Mouse (Mus musculus): ENCODE measurements around the gene Hist1h1a. TPM values are rescaled to one million over a fixed set of nuclear protein-coding genes. Genes with fewer than 3 reads are reported as not detected.
"Not testable (repeated sequence)": the region's sequence is repeated elsewhere in the genome, so short reads cannot be mapped to it uniquely, and the experiment has no call there.

The Hist1h1a gene
- total and polyA plus RNA-seq, 2 experiments, result 0.12 to 6.2 TPM

DNA sequence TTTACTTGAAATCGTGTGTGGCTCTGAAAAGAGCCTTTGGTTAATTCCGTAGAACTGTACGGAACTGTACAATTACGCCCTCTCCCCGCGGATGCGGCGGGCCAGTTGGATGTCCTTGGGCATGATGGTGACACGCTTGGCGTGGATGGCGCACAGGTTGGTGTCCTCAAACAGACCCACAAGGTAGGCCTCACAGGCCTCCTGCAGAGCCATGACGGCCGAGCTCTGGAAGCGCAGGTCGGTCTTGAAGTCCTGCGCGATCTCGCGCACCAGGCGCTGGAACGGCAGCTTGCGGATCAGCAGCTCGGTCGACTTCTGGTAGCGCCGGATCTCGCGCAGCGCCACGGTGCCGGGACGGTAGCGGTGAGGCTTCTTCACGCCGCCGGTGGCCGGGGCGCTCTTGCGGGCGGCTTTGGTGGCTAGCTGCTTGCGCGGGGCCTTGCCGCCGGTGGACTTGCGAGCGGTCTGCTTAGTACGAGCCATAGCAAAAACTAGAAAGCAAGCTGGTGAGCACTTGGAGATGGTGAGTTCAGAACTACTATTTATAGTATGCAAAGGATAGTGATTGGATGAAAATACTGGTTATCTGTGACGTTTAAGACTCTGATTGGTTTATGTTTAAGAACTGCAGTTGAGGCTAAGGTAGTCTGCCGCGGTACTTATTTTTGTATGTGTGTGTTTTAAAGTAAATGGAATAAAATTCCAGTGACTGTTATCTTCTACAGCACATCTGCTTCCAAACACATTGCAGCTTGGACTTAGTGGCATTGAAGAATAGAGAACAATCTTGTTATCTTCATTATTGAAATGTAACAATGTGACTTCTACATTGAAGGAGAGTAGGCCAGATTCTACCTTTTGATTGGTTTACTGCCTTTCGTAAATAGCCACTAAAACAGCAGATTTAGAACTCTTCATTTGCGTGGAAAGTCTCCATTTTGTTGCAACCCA, 1.3 kb upstream of the Hist1h1a start, which contains the start of gene Hist1h3a:
Hist1h3a (minus strand) TSS at position 516 of the 951 bp plus-strand sequence.
- not testable (repeated sequence) for H3K27me3 ChIP-seq (ENCODE audit: control insufficient read depth, insufficient read depth, low read length); H3K36me3 ChIP-seq (ENCODE audit: control insufficient read depth, insufficient read depth, low read length); H3K79me2 ChIP-seq (ENCODE audit: control insufficient read depth, insufficient read depth, low read length)
- DNase-seq (ENCODE audit: extremely low read depth, low read depth, low spot score), result peak; percentile 96
- under 1% methylated on average over 45 of the region's 52 CpGs for whole genome bisulfite sequencing
- TF ChIP-seq POLR2A (IDR thresholded peaks at IDR 0.05; ENCODE audit: extremely low read depth, insufficient read depth, low read length), result 0 out of 2 replicates have a peak, but pooled peaks have one; percentile 73
- H3K4me1 ChIP-seq (ENCODE audit: control insufficient read depth, insufficient read depth, low read length), result peaks cover 17% of the 10 kb centered on the region; the same call in 1 of the 2 replicates
- peak within 1 kb of the TSS; percentile 65 for H3K27ac ChIP-seq (replicated peaks; ENCODE audit: insufficient read depth, low read depth, low read length)
- peak within 1 kb of the TSS; percentile 66 for H3K4me3 ChIP-seq (ENCODE audit: insufficient read depth, low read depth, low read length)
- peak within 1 kb of the TSS; percentile 72 for H3K9ac ChIP-seq (ENCODE audit: low read depth, low read length)

DNA sequence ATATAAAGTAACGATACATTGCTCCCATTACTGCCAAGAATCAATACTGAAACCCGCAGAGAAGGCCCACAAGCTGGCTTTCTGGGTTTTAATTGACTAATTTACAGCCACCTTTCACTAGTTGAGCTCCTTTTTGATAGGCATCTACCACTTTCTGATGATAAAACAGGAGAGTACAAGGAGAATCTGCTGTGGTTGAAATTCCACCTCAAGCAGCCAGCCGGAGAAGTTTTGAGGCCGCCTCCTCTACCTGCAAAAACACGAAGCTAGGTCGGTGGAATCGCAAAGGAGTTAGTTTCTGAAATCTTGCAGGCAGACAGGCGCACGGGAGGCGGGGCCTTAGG, 252 bp upstream of the Hist1h1a start:
- under 1% methylated on average over 10 of the region's 10 CpGs for WGBS
- no peak overlapping the region for H3K4me3 ChIP-seq (ENCODE audit: insufficient read depth, low read depth, low read length)
- H3K9ac ChIP-seq (ENCODE audit: low read depth, low read length), result peak overlapping the region; percentile 33; the same call in 1 of the 2 replicates
- H3K36me3 ChIP-seq (ENCODE audit: control insufficient read depth, insufficient read depth, low read length), result no peaks in the 10 kb centered on the region
- no peak for TF ChIP-seq POLR2A (IDR thresholded peaks at IDR 0.05; ENCODE audit: extremely low read depth, insufficient read depth, low read length)
- no peak for TF ChIP-seq CTCF (IDR thresholded peaks at IDR 0.05; ENCODE audit: low read depth, low read length)
- DNase-seq (ENCODE audit: extremely low read depth, low read depth, low spot score), result no peak
- peak overlapping the region; percentile 65 for H3K27ac ChIP-seq (replicated peaks; ENCODE audit: insufficient read depth, low read depth, low read length)
- no peaks in the 10 kb centered on the region for H3K79me2 ChIP-seq (ENCODE audit: control insufficient read depth, insufficient read depth, low read length)
- H3K4me1 ChIP-seq (ENCODE audit: control insufficient read depth, insufficient read depth, low read length), result peaks cover 14% of the 10 kb centered on the region; the same call in 1 of the 2 replicates
- H3K27me3 ChIP-seq (ENCODE audit: control insufficient read depth, insufficient read depth, low read length), result no peaks in the 10 kb centered on the region

DNA sequence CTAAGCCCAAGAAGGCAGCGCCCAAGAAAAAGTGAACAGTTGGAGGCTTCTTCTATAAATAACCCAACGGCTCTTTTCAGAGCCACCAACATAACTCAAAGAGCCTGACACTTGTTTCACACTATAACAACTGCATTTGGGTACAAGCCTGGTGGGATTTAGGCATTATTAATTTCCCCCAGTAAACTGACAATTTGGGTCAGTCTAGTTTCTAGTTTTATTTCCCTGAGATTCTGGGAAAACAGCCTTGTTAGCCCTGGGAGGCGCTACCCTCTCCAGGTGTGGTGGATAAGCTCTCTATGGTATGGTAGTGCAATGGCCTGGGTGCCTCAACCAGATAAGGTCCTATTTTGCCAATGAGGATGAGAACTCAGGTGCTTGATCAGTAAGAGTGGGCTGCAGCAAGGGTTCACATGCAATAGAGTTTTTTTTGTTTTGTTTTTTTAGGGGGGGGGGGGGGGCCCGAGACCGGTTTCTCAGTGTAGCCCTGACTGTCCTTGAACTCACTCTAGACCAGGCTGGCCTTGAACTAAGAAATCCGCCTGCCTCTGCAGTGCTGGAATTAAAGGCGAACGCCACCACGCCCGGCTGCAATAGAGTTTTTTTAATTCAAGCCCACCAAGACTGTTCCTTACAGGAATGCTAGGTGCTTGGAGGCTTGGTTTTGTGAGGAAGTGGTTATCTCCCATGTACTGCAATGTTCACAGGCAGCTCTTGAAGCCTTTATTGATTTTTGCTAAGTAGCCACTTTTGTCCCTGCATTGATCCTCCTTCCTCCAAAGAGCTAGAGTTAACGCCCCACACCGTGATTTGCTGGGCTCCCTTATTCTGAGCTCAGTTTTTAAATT, 1.1 kb downstream of the Hist1h1a start:
- Histone ChIP-seq H3K36me3 (ENCODE audit: control insufficient read depth, insufficient read depth, low read length) (no peaks in the 10 kb centered on the region), H3K4me1 (ENCODE audit: control insufficient read depth, insufficient read depth, low read length) (peaks cover 14% of the 10 kb centered on the region; the same call in 1 of the 2 replicates), H3K9ac (ENCODE audit: low read depth, low read length) (no peak overlapping the region), H3K79me2 (ENCODE audit: control insufficient read depth, insufficient read depth, low read length) (no peaks in the 10 kb centered on the region), H3K27me3 (ENCODE audit: control insufficient read depth, insufficient read depth, low read length) (no peaks in the 10 kb centered on the region), H3K27ac (replicated peaks; ENCODE audit: insufficient read depth, low read depth, low read length) (no peak overlapping the region), H3K4me3 (ENCODE audit: insufficient read depth, low read depth, low read length) (no peak overlapping the region)
- 57% methylated on average over 12 of the region's 12 CpGs for whole genome bisulfite sequencing
- TF ChIP-seq POLR2A (IDR thresholded peaks at IDR 0.05; ENCODE audit: extremely low read depth, insufficient read depth, low read length) (no peak), CTCF (IDR thresholded peaks at IDR 0.05; ENCODE audit: low read depth, low read length) (no peak)
- no peak for DNase-seq (ENCODE audit: extremely low read depth, low read depth, low spot score)

DNA sequence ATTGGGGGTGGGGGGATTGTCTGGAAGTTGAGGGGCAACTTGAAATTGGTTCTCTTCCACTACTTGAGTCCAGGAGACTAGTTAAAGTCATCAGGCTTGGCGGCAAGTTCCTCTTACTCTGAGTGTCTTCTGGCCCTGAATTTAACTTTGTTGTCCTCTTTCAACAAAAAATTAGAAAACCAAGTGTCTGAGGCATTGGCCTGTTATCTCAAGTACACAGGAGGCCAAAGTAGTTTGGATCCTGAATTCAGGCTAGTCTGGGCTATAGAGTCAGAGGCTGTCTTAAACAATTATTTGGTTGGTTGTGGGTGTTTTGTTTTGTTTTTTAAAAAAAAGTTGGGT, 1.7 kb downstream of the Hist1h1a start:
- TF ChIP-seq POLR2A (IDR thresholded peaks at IDR 0.05; ENCODE audit: extremely low read depth, insufficient read depth, low read length), result no peak
- no peak for DNase-seq (ENCODE audit: extremely low read depth, low read depth, low spot score)
- WGBS, result 92% methylated on average over 1 of the region's 1 CpGs
- no peaks in the 10 kb centered on the region for H3K27me3 ChIP-seq (ENCODE audit: control insufficient read depth, insufficient read depth, low read length)
- no peak overlapping the region for H3K4me3 ChIP-seq (ENCODE audit: insufficient read depth, low read depth, low read length)
- no peak overlapping the region for H3K9ac ChIP-seq (ENCODE audit: low read depth, low read length)
- H3K4me1 ChIP-seq (ENCODE audit: control insufficient read depth, insufficient read depth, low read length), result peaks cover 12% of the 10 kb centered on the region; the same call in 1 of the 2 replicates
- no peak overlapping the region for H3K27ac ChIP-seq (replicated peaks; ENCODE audit: insufficient read depth, low read depth, low read length)
- no peaks in the 10 kb centered on the region for H3K36me3 ChIP-seq (ENCODE audit: control insufficient read depth, insufficient read depth, low read length)
- no peaks in the 10 kb centered on the region for H3K79me2 ChIP-seq (ENCODE audit: control insufficient read depth, insufficient read depth, low read length)

DNA sequence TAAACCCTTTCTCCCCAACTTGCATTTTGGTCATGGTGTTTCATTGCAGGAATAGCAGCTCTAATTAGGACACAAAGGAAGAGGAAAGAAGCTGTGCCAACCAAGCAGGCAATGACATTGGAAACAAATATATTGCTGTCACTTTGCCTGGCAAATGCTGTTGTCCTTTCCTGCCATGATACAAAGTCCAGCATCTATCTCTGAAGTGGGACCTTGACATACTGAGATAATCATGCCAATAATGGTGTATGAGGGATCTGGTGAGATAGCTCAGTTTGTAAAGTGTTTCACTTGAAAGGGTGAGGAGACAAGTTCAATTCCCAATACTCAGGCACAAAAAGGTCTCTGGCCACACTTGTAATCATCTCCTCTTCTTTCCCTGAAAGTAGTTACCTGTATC, 3.3 kb downstream of the Hist1h1a start:
- no peak overlapping the region for H3K4me3 ChIP-seq (ENCODE audit: insufficient read depth, low read depth, low read length)
- H3K36me3 ChIP-seq (ENCODE audit: control insufficient read depth, insufficient read depth, low read length), result no peaks in the 10 kb centered on the region
- H3K9ac ChIP-seq (ENCODE audit: low read depth, low read length), result no peak overlapping the region
- peak; percentile 91 for DNase-seq (ENCODE audit: extremely low read depth, low read depth, low spot score)
- no peaks in the 10 kb centered on the region for H3K27me3 ChIP-seq (ENCODE audit: control insufficient read depth, insufficient read depth, low read length)
- H3K79me2 ChIP-seq (ENCODE audit: control insufficient read depth, insufficient read depth, low read length), result no peaks in the 10 kb centered on the region
- no peak overlapping the region for H3K27ac ChIP-seq (replicated peaks; ENCODE audit: insufficient read depth, low read depth, low read length)
- peaks cover 7% of the 10 kb centered on the region; the same call in 1 of the 2 replicates for H3K4me1 ChIP-seq (ENCODE audit: control insufficient read depth, insufficient read depth, low read length)
- no peak for TF ChIP-seq POLR2A (IDR thresholded peaks at IDR 0.05; ENCODE audit: extremely low read depth, insufficient read depth, low read length)
- TF ChIP-seq CTCF (IDR thresholded peaks at IDR 0.05; ENCODE audit: low read depth, low read length), result no peak

All from liver, adult 2 months (tissue).